Mouse (Mus musculus) hindbrain, embryonic 14.5 days (tissue): ENCODE results near the gene Mark2. TPM values are rescaled to one million over a fixed set of nuclear protein-coding genes. Genes with fewer than 3 reads are reported as not detected.
A peak's percentile ranks its signal among the peaks of the same experiment; 100 is the strongest.

Experiments
- ATAC-seq: fragments of 200-750 bp; cut with Nextera tagmentation; 2 replicates; pipeline ENCODE4 v1.8.0; 2017; ENCODE audit warnings: moderate number of reproducible peaks, mild to moderate bottlenecking, moderate TSS enrichment, moderate library complexity; ENCODE audit not compliant: low FRiP score
- DNase-seq: peaks from one replicate; pipeline ENCODE4 v3.0.0-alpha.2; 2015; ENCODE audit warnings: low spot score
- H3K27ac ChIP-seq: fragments of 300-500 bp; sonication (generic); 2 replicates; pipeline ENCODE4 v1.5.1; 2014; ENCODE audit warnings: mild to moderate bottlenecking, moderate library complexity
- H3K27me3 ChIP-seq: fragments of 300-500 bp; sonication (generic); 2 replicates; pipeline ENCODE4 v1.6.1; 2014; ENCODE audit warnings: mild to moderate bottlenecking, low read length, mixed read lengths; ENCODE audit not compliant: control insufficient read depth, insufficient read depth
- H3K36me3 ChIP-seq: fragments of 300-500 bp; sonication (generic); replicated peaks from 2 replicates; pipeline ENCODE4 v1.6.1; 2014; ENCODE audit not compliant: control insufficient read depth, insufficient read depth
- H3K4me1 ChIP-seq: fragments of 300-500 bp; sonication (generic); replicated peaks from 2 replicates; pipeline ENCODE4 v1.6.1; 2014; ENCODE audit warnings: antibody characterized with exemption, low read length, mixed read lengths; ENCODE audit not compliant: control insufficient read depth, insufficient read depth
- H3K4me2 ChIP-seq: fragments of 300-500 bp; sonication (generic); replicated peaks from 2 replicates; pipeline ENCODE4 v1.6.1; 2014; ENCODE audit warnings: mild to moderate bottlenecking, moderate library complexity
- H3K4me3 ChIP-seq: fragments of 300-500 bp; sonication (generic); replicated peaks from 2 replicates; pipeline ENCODE4 v1.5.1; 2014; ENCODE audit warnings: mild to moderate bottlenecking, low read length
- H3K9ac ChIP-seq: fragments of 300-500 bp; sonication (generic); 2 replicates; pipeline ENCODE4 v1.6.1; 2014
- H3K9me3 ChIP-seq: fragments of 300-500 bp; sonication (generic); 2 replicates; pipeline ENCODE4 v1.6.1; 2016; ENCODE audit warnings: low read length; ENCODE audit not compliant: control insufficient read depth
- WGBS: fragments of 180-500 bp; shearing (Covaris S2); extraction: QIAGEN DNeasy Blood & Tissue Kit; methylation state at CpG from one replicate; pipeline ENCODE4 v1.1.7; 2014; 5-methylcytosine and 5-hydroxymethylcytosine counted together
- polyA plus RNA-seq: library from polyadenylated mRNA; unstranded; fragments of >200 nt; fragmentation: Nextera tagmentation; extraction: Ambion mirVana; gene quantifications from 2 replicates; pipeline ENCODE4 v1.2.1, GENCODE M21; 2014

The Mark2 gene
- polyA plus RNA-seq, 1 experiment from 2014 or later, result 50.7 TPM

DNA sequence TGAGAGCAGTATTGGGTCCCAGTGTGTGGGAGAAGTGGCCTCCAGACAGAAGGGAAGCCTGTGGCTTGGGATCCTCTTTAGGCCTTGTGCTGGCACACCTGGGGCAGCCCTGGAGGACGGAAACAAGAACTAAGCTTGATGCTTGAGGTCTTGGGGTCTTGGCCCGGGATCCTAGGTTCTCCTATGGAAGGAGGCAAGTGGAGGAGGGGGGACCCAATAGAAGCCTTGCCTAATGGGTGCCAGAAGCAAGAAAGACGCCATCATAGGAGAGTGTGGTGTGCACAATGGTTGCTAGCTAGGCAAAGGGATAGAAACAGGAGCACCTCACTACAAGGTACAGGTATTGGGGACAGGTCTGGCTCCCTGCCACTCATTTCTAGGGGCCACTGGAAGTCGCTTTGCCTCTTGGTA, 75.2 kb downstream of the Mark2 start:
- peaks cover 51% of the 10 kb centered on the region for H3K4me1 ChIP-seq
- peak overlapping the region; percentile 95 for H3K27ac ChIP-seq
- WGBS, result 27% methylated on average over 4 of the region's 4 CpGs
- peak overlapping the region; percentile 80; the same call in 1 of the 2 replicates for H3K9ac ChIP-seq
- no peaks in the 10 kb centered on the region for H3K9me3 ChIP-seq
- peaks cover 9% of the 10 kb centered on the region for H3K36me3 ChIP-seq
- 0 out of 2 replicates have a peak overlapping the region, but pooled peaks have one; percentile 4 for H3K4me2 ChIP-seq
- DNase-seq, result no peak
- H3K27me3 ChIP-seq, result no peaks in the 10 kb centered on the region
- no peak overlapping the region for H3K4me3 ChIP-seq
- no peak for ATAC-seq

GRCm38 (mm10) chr19:7265478-7266191, 76.0 kb downstream of the Mark2 start:
- Histone ChIP-seq H3K4me1 (peaks cover 48% of the 10 kb centered on the region), H3K4me3 (no peak overlapping the region), H3K27ac (peak overlapping the region; percentile 95), H3K9ac (no peak overlapping the region), H3K36me3 (peaks cover under 1% of the 10 kb centered on the region), H3K27me3 (no peaks in the 10 kb centered on the region), H3K4me2 (peak overlapping the region; percentile 4; the same call in 1 of the 2 replicates), H3K9me3 (no peaks in the 10 kb centered on the region)
- DNase-seq, result no peak
- ATAC-seq, result peak; percentile 7; the same call in 1 of the 2 replicates
- WGBS, result 9% methylated on average over 14 of the region's 14 CpGs

- DNase-seq (no peak), ATAC-seq (no peak)
- Histone ChIP-seq H3K9me3 (no peaks in the 10 kb centered on the region), H3K4me3 (no peak overlapping the region), H3K27me3 (no peaks in the 10 kb centered on the region), H3K27ac (peak overlapping the region; percentile 95), H3K4me2 (no peak overlapping the region; the same call in 1 of the 2 replicates), H3K9ac (peak overlapping the region; percentile 4; the same call in 1 of the 2 replicates), H3K4me1 (peaks cover 40% of the 10 kb centered on the region), H3K36me3 (no peaks in the 10 kb centered on the region)
- WGBS, result 9% methylated on average over 6 of the region's 6 CpGs
Measured at GRCm38 (mm10) chr19:7264766-7265331, 76.8 kb downstream of the Mark2 start.

GRCm38 (mm10) chr19:7264088-7264765, 77.4 kb downstream of the Mark2 start:
- Histone ChIP-seq H3K4me2 (no peak overlapping the region), H3K36me3 (no peaks in the 10 kb centered on the region), H3K9ac (no peak overlapping the region), H3K4me1 (peaks cover 34% of the 10 kb centered on the region), H3K4me3 (no peak overlapping the region), H3K27ac (peak overlapping the region; percentile 95; the same call in 1 of the 2 replicates), H3K27me3 (no peaks in the 10 kb centered on the region), H3K9me3 (no peaks in the 10 kb centered on the region)
- ATAC-seq (no peak), DNase-seq (peak; percentile 73)
- 17% methylated on average over 9 of the region's 9 CpGs for WGBS

DNA sequence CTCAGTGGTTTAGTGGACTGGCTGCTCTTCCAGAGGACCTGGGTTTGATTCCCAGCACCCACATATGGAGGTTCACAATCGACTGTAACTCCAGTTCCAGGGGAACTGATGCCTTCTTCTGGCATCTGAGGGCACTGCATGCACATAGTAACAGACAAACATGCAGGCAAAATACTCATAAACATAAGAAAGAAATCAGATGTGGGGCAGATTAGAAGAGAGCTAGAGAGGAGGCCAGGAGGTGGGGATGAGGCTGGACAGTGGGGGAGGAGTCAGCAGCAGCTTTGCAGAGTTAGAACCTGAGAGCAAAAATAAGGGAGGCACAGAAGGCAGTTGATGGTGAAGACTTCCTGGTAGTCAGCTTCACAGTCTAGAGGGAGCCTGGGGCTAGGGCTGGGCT, 79.1 kb downstream of the Mark2 start:
- 97% methylated on average over 1 of the region's 1 CpGs for WGBS
- H3K4me1 ChIP-seq, result peaks cover 29% of the 10 kb centered on the region
- no peaks in the 10 kb centered on the region for H3K27me3 ChIP-seq
- no peak overlapping the region for H3K4me3 ChIP-seq
- no peak for DNase-seq
- H3K27ac ChIP-seq, result no peak overlapping the region
- ATAC-seq, result no peak
- no peaks in the 10 kb centered on the region for H3K36me3 ChIP-seq
- no peak overlapping the region for H3K9ac ChIP-seq
- no peak overlapping the region for H3K4me2 ChIP-seq
- no peaks in the 10 kb centered on the region for H3K9me3 ChIP-seq

- H3K27ac ChIP-seq, result no peak overlapping the region
- H3K9me3 ChIP-seq, result no peaks in the 10 kb centered on the region
- no peak overlapping the region for H3K9ac ChIP-seq
- H3K27me3 ChIP-seq, result no peaks in the 10 kb centered on the region
- 95% methylated on average over 3 of the region's 3 CpGs for WGBS
- ATAC-seq (no peak), DNase-seq (no peak)
- no peaks in the 10 kb centered on the region for H3K36me3 ChIP-seq
- H3K4me2 ChIP-seq, result no peak overlapping the region
- H3K4me3 ChIP-seq, result no peak overlapping the region
- peaks cover 24% of the 10 kb centered on the region for H3K4me1 ChIP-seq
Measured at GRCm38 (mm10) chr19:7261964-7262363, 79.7 kb downstream of the Mark2 start.

DNA sequence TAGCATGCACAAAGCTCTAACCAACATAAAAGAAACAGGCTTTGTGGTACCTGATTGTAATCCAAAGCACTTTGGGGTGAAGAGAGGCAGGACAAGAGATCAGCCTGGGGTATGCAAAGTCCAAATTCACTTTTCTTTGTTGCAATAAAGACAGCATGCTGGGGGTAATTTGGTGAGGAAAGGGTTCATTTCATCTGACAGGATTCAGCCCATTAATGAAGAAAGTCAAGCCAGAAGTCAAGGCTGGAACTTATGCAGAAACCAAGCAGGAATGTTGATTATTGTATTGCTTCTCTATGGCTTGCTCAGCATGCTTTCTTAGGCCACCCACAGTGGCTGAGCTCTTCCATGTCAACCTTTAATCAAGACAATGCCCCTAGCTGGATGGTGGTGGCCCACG, 80.2 kb downstream of the Mark2 start:
- Histone ChIP-seq H3K9ac (no peak overlapping the region), H3K4me1 (peaks cover 21% of the 10 kb centered on the region), H3K36me3 (no peaks in the 10 kb centered on the region), H3K27ac (no peak overlapping the region), H3K4me3 (no peak overlapping the region), H3K27me3 (no peaks in the 10 kb centered on the region), H3K4me2 (no peak overlapping the region), H3K9me3 (no peaks in the 10 kb centered on the region)
- DNase-seq (no peak), ATAC-seq (no peak)
- WGBS, result 86% methylated on average over 1 of the region's 1 CpGs

- H3K4me3 ChIP-seq, result no peak overlapping the region
- H3K27me3 ChIP-seq, result no peaks in the 10 kb centered on the region
- no peak overlapping the region for H3K9ac ChIP-seq
- ATAC-seq (no peak), DNase-seq (no peak)
- H3K4me2 ChIP-seq, result no peak overlapping the region
- no peaks in the 10 kb centered on the region for H3K36me3 ChIP-seq
- H3K9me3 ChIP-seq, result no peaks in the 10 kb centered on the region
- no peak overlapping the region for H3K27ac ChIP-seq
- WGBS, result 72% methylated on average over 5 of the region's 5 CpGs
- no peaks in the 10 kb centered on the region for H3K4me1 ChIP-seq
Measured at GRCm38 (mm10) chr19:7257881-7258280, 83.8 kb downstream of the Mark2 start.

GRCm38 (mm10) chr19:7246021-7246420, 95.6 kb downstream of the Mark2 start:
- no peak overlapping the region for H3K4me3 ChIP-seq
- no peaks in the 10 kb centered on the region for H3K9me3 ChIP-seq
- peaks cover 6% of the 10 kb centered on the region; the same call in 1 of the 2 replicates for H3K4me1 ChIP-seq
- 87% methylated on average over 3 of the region's 3 CpGs for WGBS
- DNase-seq (no peak), ATAC-seq (no peak)
- H3K4me2 ChIP-seq, result no peak overlapping the region
- no peak overlapping the region for H3K27ac ChIP-seq
- no peaks in the 10 kb centered on the region for H3K27me3 ChIP-seq
- no peaks in the 10 kb centered on the region for H3K36me3 ChIP-seq
- no peak overlapping the region for H3K9ac ChIP-seq
